Mouse (Mus musculus) fibroblast of lung, adult 2 months (primary cell): Measurements from ENCODE around the gene Ccdc92b.
"Not testable (repeated sequence)": the region's sequence is repeated elsewhere in the genome, so short reads cannot be mapped to it uniquely, and the experiment has no call there.

Source experiments
- DNase-seq: peaks from one replicate; pipeline ENCODE4 v3.0.0-alpha.2; 2011; ENCODE audit warnings: low read depth

Ccdc92b gene

GRCm38 (mm10) chr11:74619201-74619955 is at the start of gene Ccdc92b:
Gene Ccdc92b, plus strand, starts transcription at chr11:74619605.
- peak; percentile 7 for DNase-seq

- DNase-seq: no peak
Measured at GRCm38 (mm10) chr11:74569735-74570134, 49.7 kb upstream of the Ccdc92b start.

- DNase-seq: peak; percentile 42
Measured at GRCm38 (mm10) chr11:74572459-74573061, 46.8 kb upstream of the Ccdc92b start.

- DNase-seq: no peak
Measured at GRCm38 (mm10) chr11:74574768-74575434, 44.5 kb upstream of the Ccdc92b start.

- DNase-seq: no peak
Measured at GRCm38 (mm10) chr11:74575940-74576339, 43.5 kb upstream of the Ccdc92b start.

GRCm38 (mm10) chr11:74577068-74577467 is 42.3 kb upstream of the Ccdc92b start:
- DNase-seq: no peak

GRCm38 (mm10) chr11:74581333-74581732 is 38.1 kb upstream of the Ccdc92b start:
- not testable (repeated sequence) for DNase-seq

GRCm38 (mm10) chr11:74582464-74582863 is 36.9 kb upstream of the Ccdc92b start:
- DNase-seq: no peak

- no peak for DNase-seq
Measured at GRCm38 (mm10) chr11:74583824-74584349, 35.5 kb upstream of the Ccdc92b start.

- no peak for DNase-seq
Measured at GRCm38 (mm10) chr11:74584946-74585723, 34.3 kb upstream of the Ccdc92b start.

- DNase-seq: no peak
Measured at GRCm38 (mm10) chr11:74586401-74586800, 33.0 kb upstream of the Ccdc92b start.

GRCm38 (mm10) chr11:74589401-74590238 is 29.8 kb upstream of the Ccdc92b start:
- DNase-seq: no peak

GRCm38 (mm10) chr11:74590239-74590596 is 29.2 kb upstream of the Ccdc92b start:
- no peak for DNase-seq

- no peak for DNase-seq
Measured at GRCm38 (mm10) chr11:74590691-74591090, 28.7 kb upstream of the Ccdc92b start.

- no peak for DNase-seq
Measured at GRCm38 (mm10) chr11:74592246-74592645, 27.2 kb upstream of the Ccdc92b start.

GRCm38 (mm10) chr11:74597283-74597989 is 22.0 kb upstream of the Ccdc92b start:
- no peak for DNase-seq

- no peak for DNase-seq
Measured at GRCm38 (mm10) chr11:74597990-74598337, 21.4 kb upstream of the Ccdc92b start.

GRCm38 (mm10) chr11:74602286-74602685 is 17.1 kb upstream of the Ccdc92b start:
- no peak for DNase-seq

- DNase-seq: no peak
Measured at GRCm38 (mm10) chr11:74610068-74610467, 9.3 kb upstream of the Ccdc92b start.

- no peak for DNase-seq
Measured at GRCm38 (mm10) chr11:74610545-74611176, 8.7 kb upstream of the Ccdc92b start, which contains the start of gene Rap1gap2. Gene Rap1gap2, minus strand, starts transcription at chr11:74610915.
